Mouse (Mus musculus) liver, embryonic 16.5 days (tissue): ENCODE results near the gene Clasp1. TPM values are rescaled to one million over a fixed set of nuclear protein-coding genes. Genes with fewer than 3 reads are reported as not detected.

ENCODE experiments used
- ATAC-seq: fragments of 200-750 bp; cut with Nextera tagmentation; 2 replicates; pipeline ENCODE4 v1.8.0; 2017; ENCODE audit warnings: low read depth, mild to moderate bottlenecking, moderate number of reproducible peaks, moderate library complexity
- H3K27ac ChIP-seq: fragments of 300-500 bp; sonication (generic); 2 replicates; pipeline ENCODE4 v1.5.1; 2014; ENCODE audit warnings: mild to moderate bottlenecking, low read length
- H3K27me3 ChIP-seq: fragments of 300-500 bp; sonication (generic); 2 replicates; pipeline ENCODE4 v1.6.1; 2014; ENCODE audit warnings: low read depth, low read length, mixed read lengths; ENCODE audit not compliant: control insufficient read depth, insufficient read depth
- H3K36me3 ChIP-seq: fragments of 300-500 bp; sonication (generic); 2 replicates; pipeline ENCODE4 v1.6.1; 2014; ENCODE audit warnings: mild to moderate bottlenecking; ENCODE audit not compliant: control insufficient read depth, insufficient read depth
- H3K4me1 ChIP-seq: fragments of 300-500 bp; sonication (generic); 2 replicates; pipeline ENCODE4 v1.6.1; 2014; ENCODE audit warnings: low read depth, low read length, mixed read lengths; ENCODE audit not compliant: control insufficient read depth
- H3K4me2 ChIP-seq: fragments of 300-500 bp; sonication (generic); 2 replicates; pipeline ENCODE4 v1.6.1; 2014; ENCODE audit warnings: low read depth, low read length, mixed read lengths
- H3K4me3 ChIP-seq: fragments of 300-500 bp; sonication (generic); 2 replicates; pipeline ENCODE4 v1.5.1; 2014; ENCODE audit warnings: low read depth, mild to moderate bottlenecking, low read length
- H3K9ac ChIP-seq: fragments of 300-500 bp; sonication (generic); 2 replicates; pipeline ENCODE4 v1.6.1; 2014; ENCODE audit warnings: low read depth, low read length
- H3K9me3 ChIP-seq: fragments of 300-500 bp; sonication (generic); replicated peaks from 2 replicates; pipeline ENCODE4 v1.6.1; 2016; ENCODE audit warnings: low read length; ENCODE audit not compliant: control insufficient read depth
- WGBS: fragments of 180-500 bp; shearing (Covaris S2); extraction: QIAGEN DNeasy Blood & Tissue Kit; methylation state at CpG from one replicate; pipeline ENCODE4 v1.1.7; 2014; ENCODE audit not compliant: insufficient replicate concordance; 5-methylcytosine and 5-hydroxymethylcytosine counted together
- polyA plus RNA-seq: library from polyadenylated mRNA; unstranded; fragments of >200 nt; fragmentation: Nextera tagmentation; extraction: Ambion mirVana; gene quantifications from 2 replicates; pipeline ENCODE4 v1.2.1, GENCODE M21; 2015

The Clasp1 gene
- polyA plus RNA-seq, 1 experiment from 2014 or later = 11.2 TPM

- 9% methylated on average over 4 of the region's 4 CpGs for WGBS
- H3K4me1 ChIP-seq = peaks cover 27% of the 10 kb centered on the region
- H3K4me2 ChIP-seq = no peak overlapping the region
- H3K27ac ChIP-seq = no peak overlapping the region
- no peak overlapping the region for H3K4me3 ChIP-seq
- peak; percentile 66 for ATAC-seq
- H3K9me3 ChIP-seq = no peaks in the 10 kb centered on the region
- H3K36me3 ChIP-seq = no peaks in the 10 kb centered on the region; the same call in 1 of the 2 replicates
- no peaks in the 10 kb centered on the region for H3K27me3 ChIP-seq
- H3K9ac ChIP-seq = no peak overlapping the region
These were observed 88.1 kb downstream of the Clasp1 start for GRCm38 (mm10) chr1:118476919-118477318.

GRCm38 (mm10) chr1:118479246-118479645, 90.4 kb downstream of the Clasp1 start:
- Histone ChIP-seq H3K9ac (no peak overlapping the region), H3K4me1 (peaks cover 49% of the 10 kb centered on the region), H3K27ac (peak overlapping the region; percentile 30; the same call in 1 of the 2 replicates), H3K9me3 (no peaks in the 10 kb centered on the region), H3K4me3 (no peak overlapping the region), H3K27me3 (no peaks in the 10 kb centered on the region), H3K36me3 (no peaks in the 10 kb centered on the region), H3K4me2 (no peak overlapping the region; the same call in 1 of the 2 replicates)
- WGBS = 15% methylated on average over 4 of the region's 4 CpGs
- ATAC-seq = peak; percentile 53

DNA sequence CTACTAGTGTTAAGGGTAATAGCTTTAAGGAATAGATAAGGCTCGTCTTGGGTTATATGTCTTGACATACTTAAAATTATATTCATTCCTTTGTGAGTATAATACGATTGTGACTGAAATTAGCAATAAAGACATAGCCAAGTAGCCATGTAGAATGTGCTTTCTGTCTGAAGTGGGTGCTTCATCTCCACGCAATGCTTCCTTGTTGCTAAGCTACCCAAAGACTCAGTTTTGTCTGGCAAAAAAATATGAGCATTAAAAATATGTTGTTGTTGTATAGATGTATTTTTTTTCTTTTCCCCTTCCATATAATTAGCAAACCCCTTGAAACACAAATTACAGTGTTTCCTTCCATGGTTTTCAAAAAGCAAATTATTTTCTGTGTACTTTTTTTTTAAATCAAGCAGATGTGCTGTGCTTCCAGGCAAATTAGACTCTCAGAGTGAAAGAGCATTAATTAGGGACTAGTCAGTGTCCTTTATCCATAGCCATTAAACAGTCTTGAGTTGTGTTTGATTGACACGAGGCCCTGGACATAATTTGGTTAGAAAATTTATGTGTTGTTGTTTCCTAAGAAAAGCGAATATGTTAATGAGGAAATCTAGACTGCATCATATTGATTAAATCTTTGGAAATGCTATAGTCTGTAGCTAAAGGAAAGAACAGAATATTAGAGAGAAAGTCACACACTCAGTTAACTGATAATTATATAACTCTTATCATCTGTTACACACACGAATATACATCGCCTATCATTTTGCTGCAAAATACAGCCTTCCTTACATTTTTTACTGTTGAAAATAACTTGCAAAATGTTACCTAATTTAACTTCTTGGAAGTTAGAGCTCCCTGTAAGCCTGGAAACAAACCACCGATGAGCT, 91.9 kb downstream of the Clasp1 start:
- H3K4me1 ChIP-seq = peaks cover 49% of the 10 kb centered on the region
- H3K27me3 ChIP-seq = no peaks in the 10 kb centered on the region
- no peak overlapping the region for H3K4me3 ChIP-seq
- H3K36me3 ChIP-seq = no peaks in the 10 kb centered on the region
- peak; percentile 47; the same call in 1 of the 2 replicates for ATAC-seq
- peak overlapping the region; percentile 74 for H3K27ac ChIP-seq
- H3K4me2 ChIP-seq = peak overlapping the region; percentile 30
- no peak overlapping the region for H3K9ac ChIP-seq
- no peaks in the 10 kb centered on the region for H3K9me3 ChIP-seq
- WGBS = 45% methylated on average over 8 of the region's 8 CpGs

GRCm38 (mm10) chr1:118481365-118481702, 92.5 kb downstream of the Clasp1 start:
- peak; percentile 28 for ATAC-seq
- Histone ChIP-seq H3K4me2 (peak overlapping the region; percentile 30), H3K27ac (peak overlapping the region; percentile 74), H3K9me3 (no peaks in the 10 kb centered on the region), H3K36me3 (no peaks in the 10 kb centered on the region), H3K9ac (no peak overlapping the region), H3K27me3 (no peaks in the 10 kb centered on the region), H3K4me3 (no peak overlapping the region), H3K4me1 (peaks cover 49% of the 10 kb centered on the region)
- WGBS = 27% methylated on average over 4 of the region's 4 CpGs

GRCm38 (mm10) chr1:118481703-118482102, 92.8 kb downstream of the Clasp1 start:
- no peaks in the 10 kb centered on the region for H3K36me3 ChIP-seq
- H3K4me3 ChIP-seq = no peak overlapping the region
- no peak overlapping the region for H3K9ac ChIP-seq
- peak overlapping the region; percentile 74 for H3K27ac ChIP-seq
- no peaks in the 10 kb centered on the region for H3K9me3 ChIP-seq
- no peak for ATAC-seq
- 54% methylated on average over 6 of the region's 6 CpGs for WGBS
- H3K27me3 ChIP-seq = no peaks in the 10 kb centered on the region
- H3K4me2 ChIP-seq = peak overlapping the region; percentile 30
- peaks cover 47% of the 10 kb centered on the region for H3K4me1 ChIP-seq

GRCm38 (mm10) chr1:118482285-118483019, 93.6 kb downstream of the Clasp1 start:
- no peak for ATAC-seq
- H3K9me3 ChIP-seq = no peaks in the 10 kb centered on the region
- no peak overlapping the region for H3K9ac ChIP-seq
- H3K27me3 ChIP-seq = no peaks in the 10 kb centered on the region
- 0 out of 2 replicates have a peak overlapping the region, but pooled peaks have one; percentile 33 for H3K27ac ChIP-seq
- 60% methylated on average over 8 of the region's 8 CpGs for WGBS
- H3K4me2 ChIP-seq = peak overlapping the region; percentile 31; the same call in 1 of the 2 replicates
- H3K4me1 ChIP-seq = peaks cover 43% of the 10 kb centered on the region
- H3K4me3 ChIP-seq = no peak overlapping the region
- H3K36me3 ChIP-seq = no peaks in the 10 kb centered on the region

DNA sequence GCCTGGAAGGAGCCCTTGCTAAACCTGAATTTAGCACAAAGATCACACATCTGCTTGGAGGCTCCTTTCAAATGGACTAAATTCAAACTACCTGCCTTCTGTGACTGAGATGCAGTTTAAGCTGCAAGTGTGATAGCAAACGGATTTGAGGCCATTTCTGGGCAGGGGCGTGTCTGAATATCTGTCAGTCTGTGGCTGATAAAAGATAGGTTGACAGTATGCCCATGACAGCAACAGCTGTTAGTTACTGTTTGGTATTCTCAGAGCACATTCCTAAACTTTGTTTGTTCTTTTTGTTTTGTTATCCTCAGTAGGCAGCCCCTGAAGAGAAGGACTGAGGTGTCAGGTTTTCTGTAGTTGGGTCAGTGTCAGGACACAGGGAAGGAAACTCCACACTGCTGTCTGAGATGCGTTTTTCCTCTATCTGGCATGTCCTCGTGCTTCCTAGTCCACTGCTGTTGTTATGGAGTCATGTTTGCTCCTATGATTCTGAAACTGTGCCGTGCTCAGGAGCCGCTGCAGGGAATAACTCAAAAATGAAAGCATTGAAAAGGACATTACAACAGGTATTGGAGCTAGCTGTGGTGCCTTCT, 94.7 kb downstream of the Clasp1 start:
- no peaks in the 10 kb centered on the region for H3K36me3 ChIP-seq
- peak; percentile 49; the same call in 1 of the 2 replicates for ATAC-seq
- no peak overlapping the region for H3K9ac ChIP-seq
- no peak overlapping the region; the same call in 1 of the 2 replicates for H3K27ac ChIP-seq
- peak overlapping the region; percentile 31; the same call in 1 of the 2 replicates for H3K4me2 ChIP-seq
- WGBS = 49% methylated on average over 6 of the region's 6 CpGs
- H3K4me3 ChIP-seq = no peak overlapping the region
- H3K9me3 ChIP-seq = no peaks in the 10 kb centered on the region
- H3K4me1 ChIP-seq = peaks cover 43% of the 10 kb centered on the region
- H3K27me3 ChIP-seq = no peaks in the 10 kb centered on the region

GRCm38 (mm10) chr1:118485572-118485971, 96.7 kb downstream of the Clasp1 start:
- 74% methylated on average over 3 of the region's 3 CpGs for WGBS
- no peak for ATAC-seq
- no peaks in the 10 kb centered on the region for H3K9me3 ChIP-seq
- no peak overlapping the region for H3K4me2 ChIP-seq
- H3K36me3 ChIP-seq = no peaks in the 10 kb centered on the region
- no peak overlapping the region for H3K27ac ChIP-seq
- no peak overlapping the region for H3K9ac ChIP-seq
- H3K4me3 ChIP-seq = no peak overlapping the region
- H3K27me3 ChIP-seq = no peaks in the 10 kb centered on the region
- peaks cover 31% of the 10 kb centered on the region for H3K4me1 ChIP-seq
